Mouse (Mus musculus): ENCODE results near the gene Zfp316.
A peak's percentile ranks its signal among the peaks of the same experiment; 100 is the strongest.

The Zfp316 gene

DNA sequence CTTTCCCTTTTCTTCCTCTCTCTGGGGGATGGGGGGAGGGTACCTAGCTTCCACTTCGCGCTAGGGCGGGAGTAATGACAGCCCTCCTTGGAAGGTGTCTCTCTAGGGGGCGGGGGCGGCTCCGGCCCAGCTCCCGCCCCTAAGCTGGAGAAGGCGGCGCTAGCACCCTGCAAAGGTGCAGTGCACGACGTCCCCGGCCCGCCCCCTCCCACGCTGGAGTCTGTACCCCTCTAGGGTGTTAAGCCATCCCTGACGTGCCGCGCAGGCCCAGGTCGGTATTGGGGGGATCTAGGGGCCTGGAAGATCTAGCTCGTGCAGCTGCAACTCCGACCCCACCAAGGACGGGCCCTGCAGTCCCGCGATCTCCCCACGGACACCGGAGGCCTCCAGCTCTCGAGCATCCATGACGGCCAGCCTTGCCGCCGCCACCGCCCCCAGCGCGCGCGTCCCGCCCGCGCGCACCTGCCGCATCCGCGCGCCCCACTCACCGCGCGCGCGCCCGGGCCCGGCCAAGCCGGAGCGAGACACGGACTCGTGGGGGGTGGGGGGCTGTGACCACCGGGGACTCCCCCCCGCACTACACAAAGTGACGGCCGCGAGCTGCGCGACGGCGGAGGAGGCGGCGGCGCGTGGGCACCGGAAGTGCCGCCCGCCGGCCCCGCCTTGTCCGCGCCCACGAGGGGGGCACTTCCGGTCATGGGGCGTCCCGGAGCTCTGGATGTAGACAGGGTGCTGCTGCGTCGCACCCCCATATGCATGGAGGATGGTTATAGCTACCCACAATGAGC is at the start of gene Zfp316:
Zfp316 (minus strand) TSS at position 660 of the 788 bp plus-strand sequence.
- DNase-seq (ENCODE audit: low spot score in 2 of 2), result peak; percentile 39 to 47

DNA sequence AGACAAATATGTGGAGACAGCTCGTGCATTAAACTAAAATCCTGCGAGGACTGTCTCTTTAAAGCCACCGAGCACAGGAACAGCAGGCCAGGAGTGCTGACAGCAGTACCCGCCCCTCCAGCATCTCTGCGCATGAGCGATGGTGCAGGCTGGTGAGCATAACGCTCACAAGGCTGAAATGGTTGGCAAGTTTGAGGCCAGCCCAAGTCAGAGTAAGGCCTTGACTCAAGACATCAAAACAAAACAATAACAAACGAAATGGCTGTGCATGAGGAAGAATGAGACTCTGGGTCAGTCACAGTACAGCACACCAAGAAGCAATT is 47.4 kb upstream of the Zfp316 start:
- no peak for DNase-seq (ENCODE audit: low spot score in 2 of 2)

DNA sequence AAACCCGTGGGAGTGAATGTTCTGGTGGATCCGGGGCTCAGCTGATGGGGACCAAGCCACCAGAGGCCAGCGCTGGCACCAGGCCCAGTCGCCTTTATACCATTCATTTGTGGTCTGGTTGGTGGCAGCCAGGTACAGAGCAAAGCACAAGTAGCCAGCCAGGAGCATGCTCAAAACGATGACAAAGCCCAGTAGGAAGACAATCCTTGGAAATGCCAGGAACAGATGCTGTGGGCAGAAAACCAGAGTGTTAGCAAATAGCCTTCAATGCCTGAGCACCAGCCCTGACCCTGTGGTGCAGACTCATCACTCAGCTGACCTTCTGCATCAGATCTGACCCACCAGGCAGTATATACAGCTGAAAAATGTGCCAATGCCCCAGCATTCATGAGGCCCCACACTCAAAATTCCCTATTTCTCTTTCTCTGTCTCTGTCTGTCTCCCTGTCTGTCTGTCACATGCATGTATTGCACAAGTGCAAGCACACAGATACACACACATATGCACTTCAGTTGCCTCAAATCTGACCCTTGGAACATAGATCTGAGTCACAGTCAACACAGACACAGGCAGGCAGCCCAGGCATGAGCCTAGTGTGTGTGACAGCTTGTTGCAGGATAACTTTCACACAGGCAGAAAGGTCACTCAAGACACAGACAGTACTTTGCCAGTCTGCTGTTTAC is 46.9 kb upstream of the Zfp316 start:
- DNase-seq (ENCODE audit: low spot score in 2 of 2), result no peak

DNA sequence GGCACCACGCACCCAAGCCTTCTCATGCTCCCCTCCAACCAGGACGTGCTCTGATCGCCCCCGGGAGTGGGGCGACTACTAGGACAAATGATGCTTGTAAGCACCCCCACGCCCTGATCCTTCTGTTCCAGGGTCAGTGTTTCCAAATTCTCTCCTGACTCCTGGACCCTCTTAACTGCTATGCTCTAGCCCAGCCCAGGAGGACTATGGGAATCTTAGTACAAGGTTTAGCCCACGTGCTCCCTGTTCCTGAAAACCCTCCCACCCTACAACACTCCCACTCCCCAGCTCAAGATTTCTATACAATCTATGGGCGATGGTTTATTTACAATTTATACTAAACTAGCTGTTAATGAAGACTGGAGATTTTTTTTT is 45.7 kb upstream of the Zfp316 start:
- no peak for DNase-seq (ENCODE audit: low spot score in 2 of 2)

DNA sequence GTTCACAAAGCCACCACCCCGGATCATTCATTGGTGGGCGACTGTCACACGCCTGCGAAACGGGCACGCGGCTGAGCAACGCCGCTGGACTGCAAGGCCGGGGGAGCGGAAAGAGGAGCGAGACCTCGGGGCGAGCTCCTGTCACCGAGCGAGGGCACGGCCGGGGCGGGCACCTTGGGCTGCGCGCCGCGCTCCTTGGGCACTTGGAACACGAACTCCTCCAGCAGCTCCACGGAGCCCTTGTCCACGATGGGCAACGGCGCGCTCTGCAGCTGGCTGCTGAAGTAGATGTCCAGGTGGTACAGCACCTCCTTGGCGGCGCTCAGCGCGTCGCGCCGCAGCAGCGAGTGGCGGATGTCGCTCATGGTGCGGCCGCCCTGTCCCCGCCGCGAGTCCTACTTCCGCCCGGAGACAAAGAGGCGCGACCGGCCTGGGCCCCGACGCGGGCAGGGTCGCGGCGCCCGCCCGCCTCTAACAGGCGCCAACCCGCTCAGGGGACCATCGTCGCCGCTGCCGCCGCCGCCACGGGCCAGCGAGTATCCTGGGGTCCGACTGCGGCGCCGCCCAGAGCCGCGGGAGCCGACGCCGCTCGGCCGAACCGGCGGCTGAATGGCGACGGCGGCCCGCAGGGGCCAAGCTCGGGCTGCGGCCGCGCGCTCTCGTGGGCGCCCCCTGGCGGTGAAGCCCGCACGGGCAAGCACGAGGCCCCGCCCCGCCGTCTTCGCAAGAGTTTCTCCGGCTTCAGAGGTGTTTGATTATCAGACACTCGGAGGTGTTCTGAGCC is 45.1 kb upstream of the Zfp316 start, which contains the start of gene E130309D02Rik:
E130309D02Rik (minus strand) TSS at position 631 of the 784 bp plus-strand sequence.
- DNase-seq (ENCODE audit: low spot score in 2 of 2), result peak; percentile 73 to 86

DNA sequence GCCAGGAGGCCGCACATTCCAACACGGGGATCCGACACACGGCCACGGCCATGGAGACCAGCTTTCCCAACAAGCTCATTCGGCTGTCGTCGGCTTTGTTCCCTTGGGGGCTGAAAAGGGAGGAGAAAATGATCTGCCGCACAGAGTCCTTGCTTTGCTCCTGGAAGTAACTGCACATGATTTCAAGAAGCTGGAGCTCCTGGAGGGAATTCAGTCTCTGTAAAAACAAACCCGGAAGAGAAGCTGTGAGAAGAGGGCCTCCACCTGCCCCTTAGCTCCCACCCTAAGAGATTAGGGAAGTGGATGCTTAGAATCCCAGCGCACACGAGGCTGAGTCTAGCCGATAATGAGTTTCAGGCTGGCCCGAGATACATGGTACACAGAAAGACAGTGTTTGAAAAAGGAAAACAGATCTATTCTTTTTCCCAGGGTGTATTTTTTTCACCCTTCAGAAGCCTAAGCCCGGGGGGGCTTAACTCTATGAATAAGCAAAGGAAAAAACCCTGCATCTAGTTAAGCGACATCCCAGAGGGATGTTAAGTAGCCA is 44.4 kb upstream of the Zfp316 start:
- DNase-seq (ENCODE audit: low spot score in 2 of 2), result no peak

DNA sequence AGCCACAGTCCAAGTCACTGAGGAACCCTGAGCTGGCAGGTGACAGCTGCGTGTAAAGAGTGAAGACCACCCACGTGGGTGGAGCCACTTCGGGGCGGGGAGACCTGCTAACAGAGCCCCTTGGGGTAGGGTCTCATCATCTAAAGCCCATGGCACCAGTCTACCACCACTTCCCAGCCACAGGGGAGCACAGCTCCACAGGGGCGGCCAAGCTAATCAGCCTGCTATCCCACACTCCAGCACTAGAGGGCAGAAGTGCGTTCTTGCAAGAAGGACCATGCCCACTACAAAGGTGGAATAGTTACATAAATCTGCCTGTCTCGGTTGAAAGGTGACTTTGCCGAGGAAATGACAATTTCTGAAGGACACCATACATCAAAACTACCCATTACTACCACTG is 42.1 kb upstream of the Zfp316 start:
- DNase-seq (ENCODE audit: low spot score in 2 of 2), result peak; percentile 61 to 70

DNA sequence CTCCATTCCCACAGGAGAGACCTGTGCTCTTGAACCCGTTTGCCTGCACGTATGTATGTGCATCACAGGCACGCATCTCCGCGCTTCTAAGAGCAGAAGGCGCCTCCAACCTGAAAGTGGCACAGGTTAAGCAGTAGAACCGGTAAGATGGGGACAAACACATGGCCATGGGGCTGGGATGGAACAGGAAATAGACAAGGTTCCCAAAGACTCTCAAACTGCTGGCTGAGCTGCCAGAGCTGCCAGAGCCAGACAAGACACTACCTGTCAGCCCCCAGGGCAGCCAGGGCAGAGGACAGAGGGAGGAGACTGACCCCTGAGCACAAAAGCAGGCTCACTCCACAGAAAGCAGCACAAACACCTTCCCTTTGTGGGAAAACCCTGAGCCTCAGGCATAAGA is 40.1 kb upstream of the Zfp316 start:
- DNase-seq (ENCODE audit: low spot score in 2 of 2), result no peak

DNA sequence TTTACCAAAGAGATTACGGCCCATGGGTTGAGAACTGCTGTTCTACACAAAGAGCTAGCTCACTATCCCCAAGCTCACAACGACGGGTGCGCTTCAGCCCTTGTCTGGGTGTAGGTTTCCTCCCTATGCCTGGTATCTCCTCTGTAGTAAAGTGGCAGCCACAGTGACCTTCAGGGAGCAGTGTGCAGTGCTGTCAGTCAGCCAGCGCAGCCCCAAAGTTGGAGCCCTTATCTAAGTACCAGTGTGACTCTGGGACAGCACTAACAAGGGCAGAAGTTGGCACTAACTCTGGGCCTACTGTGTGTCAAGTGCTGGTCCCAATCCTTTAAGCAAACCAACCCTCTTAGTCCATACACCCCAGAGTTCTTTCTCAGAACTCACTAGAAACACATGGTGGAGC is 39.0 kb upstream of the Zfp316 start:
- no peak for DNase-seq (ENCODE audit: low spot score in 2 of 2)

DNA sequence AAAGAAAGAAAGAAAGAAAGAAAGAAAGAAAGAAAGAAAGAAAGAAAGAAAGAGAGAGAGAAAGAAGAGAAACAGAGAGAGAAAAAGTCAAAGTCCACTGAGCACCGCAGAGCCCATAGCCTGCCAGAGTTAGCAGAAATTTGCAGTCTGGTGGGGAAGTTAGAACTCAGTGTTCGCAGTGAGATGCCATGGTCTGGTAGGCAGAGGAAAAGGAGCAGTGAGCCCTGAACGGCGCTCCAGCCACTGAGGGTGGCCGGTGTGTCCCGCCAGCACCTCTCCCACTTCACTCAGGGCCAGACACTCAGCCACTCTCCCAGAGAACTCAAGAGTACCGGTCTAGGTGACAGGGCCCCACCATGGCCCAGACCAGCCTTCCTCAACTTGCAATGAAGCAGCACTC is 34.4 kb upstream of the Zfp316 start:
- DNase-seq (ENCODE audit: low spot score in 2 of 2), result no peak

DNA sequence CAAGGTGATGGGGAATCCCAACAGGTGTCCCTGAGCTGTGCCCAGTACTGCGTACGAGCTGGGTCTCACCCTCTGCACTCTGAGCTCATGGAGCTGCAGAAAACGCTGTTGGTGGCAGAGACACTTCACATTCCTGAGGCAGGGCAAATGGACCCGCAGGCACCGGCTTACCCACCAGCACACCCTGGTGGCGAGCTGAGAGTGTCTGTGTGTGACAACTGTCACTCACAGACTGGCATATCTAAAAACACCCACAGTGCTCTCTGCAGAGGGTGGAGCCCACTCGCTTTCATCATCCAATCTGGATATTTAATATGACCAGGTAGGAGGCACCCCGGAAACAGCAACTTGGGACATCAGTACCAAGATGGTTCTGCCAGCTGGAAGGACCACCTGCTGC is 31.5 kb upstream of the Zfp316 start:
- DNase-seq (ENCODE audit: low spot score in 2 of 2), result no peak

DNA sequence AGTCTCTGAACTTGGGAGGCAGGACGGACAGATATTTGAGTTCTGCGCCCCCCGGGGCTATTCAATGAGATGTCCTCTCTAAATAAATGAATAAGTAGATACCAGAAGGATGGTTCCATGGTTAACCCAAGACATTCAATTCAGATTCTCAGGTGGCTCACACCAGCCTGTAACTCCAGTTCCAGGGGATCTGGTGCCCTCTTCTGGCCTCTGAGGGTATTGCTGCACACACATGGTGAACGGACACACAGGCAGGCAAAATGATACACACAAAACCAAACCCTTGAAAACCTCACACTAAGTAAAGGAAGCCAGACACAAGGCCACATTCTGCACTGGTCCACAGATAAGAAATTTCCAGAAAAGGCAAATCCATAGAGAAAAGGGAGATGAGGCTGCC is 29.9 kb upstream of the Zfp316 start:
- DNase-seq (ENCODE audit: low spot score in 2 of 2), result peak; percentile 42 to 60

DNA sequence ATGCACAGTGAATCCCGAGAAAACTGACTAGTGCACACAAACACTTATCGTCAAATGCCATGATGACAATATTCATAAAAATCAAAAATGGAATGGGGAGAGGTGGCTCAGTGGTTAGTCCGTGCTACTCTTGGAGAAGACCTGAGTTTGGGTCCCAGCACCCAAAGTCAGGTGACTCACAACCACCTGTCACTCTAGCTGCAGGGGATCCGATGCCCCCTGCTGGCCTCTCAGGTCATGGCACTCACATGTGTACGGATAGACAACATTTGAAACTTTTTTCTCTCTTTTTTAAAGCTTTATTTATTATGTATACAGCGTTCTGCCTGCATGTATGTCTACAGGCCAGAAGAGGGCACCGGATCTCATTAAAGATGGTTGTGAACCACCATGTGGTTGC is 28.6 kb upstream of the Zfp316 start:
- no peak for DNase-seq (ENCODE audit: low spot score in 2 of 2)

DNA sequence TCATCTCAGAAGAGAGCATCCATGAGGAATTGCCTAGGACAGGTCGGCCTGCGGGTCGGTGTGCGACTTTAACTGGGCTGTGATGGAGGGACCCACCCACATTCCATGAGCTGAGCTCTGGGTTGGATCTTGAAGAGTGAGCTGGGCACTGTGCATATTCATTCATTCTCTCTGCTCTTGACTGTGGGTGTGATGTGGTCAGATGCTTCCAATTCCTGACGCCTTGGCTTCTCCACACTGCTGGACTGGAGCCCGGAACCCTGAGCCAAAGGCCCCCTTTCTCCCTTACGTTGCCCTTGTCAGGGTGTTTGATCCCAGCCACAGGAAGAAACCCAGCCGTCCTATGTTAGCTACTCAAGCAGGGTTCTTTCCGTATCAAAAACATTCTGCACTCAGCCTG is 28.2 kb upstream of the Zfp316 start:
- no peak for DNase-seq (ENCODE audit: low spot score in 2 of 2)

DNA sequence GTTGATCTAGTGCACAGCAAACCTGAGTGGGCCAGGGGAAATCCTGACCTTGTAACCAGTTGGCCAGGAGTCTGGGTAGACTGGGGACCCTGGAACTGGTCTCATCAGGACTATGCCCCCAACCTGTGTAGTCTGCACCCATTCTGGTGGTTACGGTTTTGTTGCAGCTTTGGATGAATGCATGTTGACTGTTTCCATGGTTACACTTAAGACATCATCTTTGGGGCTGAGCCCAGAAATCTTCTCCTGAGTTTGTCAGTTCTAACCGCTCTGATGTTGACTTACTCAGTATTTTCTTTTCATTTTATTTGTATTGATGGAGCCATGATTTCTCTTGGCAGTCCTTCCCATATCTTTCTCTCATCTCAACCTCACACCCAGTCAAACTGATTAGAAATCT is 25.5 kb upstream of the Zfp316 start:
- no peak for DNase-seq (ENCODE audit: low spot score in 2 of 2)

DNA sequence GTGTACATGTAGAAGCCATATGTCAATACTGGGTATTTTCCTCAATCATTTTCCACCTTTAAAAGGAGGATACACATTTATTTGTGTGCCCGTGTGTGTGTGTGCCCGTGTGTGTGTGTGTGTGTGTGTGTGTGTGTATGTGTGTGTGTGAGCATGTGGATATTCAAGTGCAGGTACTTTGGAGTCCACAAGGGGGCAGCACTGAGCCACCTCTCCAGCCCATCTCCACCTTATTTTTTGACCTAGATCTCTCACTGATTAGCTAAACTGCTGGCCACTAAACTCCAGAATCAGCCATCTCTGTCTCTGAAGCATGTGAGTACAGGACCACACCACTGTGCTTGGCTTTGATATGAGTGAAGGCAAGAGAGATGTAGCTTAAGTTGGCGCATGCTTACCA is 25.0 kb upstream of the Zfp316 start:
- DNase-seq (ENCODE audit: low spot score in 2 of 2), result no peak

DNA sequence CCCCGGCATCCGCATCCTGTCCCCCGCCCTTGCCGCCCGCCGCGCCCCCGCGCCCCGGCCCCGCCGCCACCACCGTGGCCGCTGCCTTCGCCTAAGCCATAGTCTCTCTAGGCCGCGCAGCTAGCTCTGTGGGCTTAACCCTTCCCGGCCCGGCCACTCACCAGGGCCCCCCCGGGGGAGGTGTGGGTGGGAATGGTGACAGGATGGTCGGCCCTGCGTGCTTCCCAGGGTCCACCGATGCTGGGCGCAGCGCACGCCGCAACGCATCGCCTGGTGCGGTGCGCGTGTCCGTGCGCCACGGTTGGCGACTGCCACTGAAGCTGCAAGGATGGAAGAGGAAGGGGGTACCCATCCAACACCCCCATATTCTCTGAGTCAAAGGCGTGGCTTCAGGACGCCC is 23.6 kb upstream of the Zfp316 start, which contains the start of gene Zfp853:
Zfp853 (minus strand) TSS at position 220 of the 400 bp plus-strand sequence.
- DNase-seq (ENCODE audit: low spot score in 2 of 2), result no peak

DNA sequence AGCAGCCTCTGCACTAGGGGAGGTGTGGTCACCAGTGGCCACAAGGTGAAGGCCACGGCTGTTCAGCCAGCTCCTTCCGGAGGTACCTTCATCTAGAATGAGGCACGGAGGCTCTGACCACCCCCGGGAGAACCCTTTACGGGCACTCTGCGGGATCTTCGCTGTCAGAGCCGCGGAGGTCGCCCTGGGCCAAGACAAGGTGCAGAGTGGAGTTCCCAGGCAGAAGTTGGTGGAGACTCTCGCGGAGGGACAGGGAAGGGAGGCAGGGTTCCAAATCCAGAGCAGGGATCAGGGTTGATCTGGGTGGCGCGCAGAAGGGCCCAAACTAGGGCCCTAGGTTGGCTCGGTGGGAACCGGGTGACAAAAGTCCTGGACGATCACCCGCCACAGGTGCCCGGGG is 23.1 kb upstream of the Zfp316 start:
- DNase-seq (ENCODE audit: low spot score in 2 of 2), result no peak

DNA sequence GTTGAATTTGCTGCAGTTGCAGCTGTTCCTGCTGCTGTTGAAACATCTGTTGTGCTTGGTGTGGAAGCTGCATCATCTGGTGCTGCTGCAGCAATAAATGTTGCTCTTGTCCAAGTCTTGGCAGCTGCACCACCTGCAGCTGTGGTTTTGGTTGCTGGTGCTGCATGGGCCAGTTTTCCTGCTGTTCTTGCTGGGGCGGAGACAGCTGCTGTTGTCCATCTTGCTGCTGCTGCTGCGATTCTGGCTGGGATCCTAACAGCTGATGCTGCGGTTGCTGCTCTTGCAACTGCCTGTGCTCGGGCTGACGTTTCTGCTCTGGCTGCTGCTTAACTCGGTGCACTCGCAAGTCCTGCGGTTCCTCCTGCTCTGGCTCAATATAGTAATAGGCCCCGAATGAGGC is 19.5 kb upstream of the Zfp316 start:
- no peak for DNase-seq (ENCODE audit: low spot score in 2 of 2)

DNA sequence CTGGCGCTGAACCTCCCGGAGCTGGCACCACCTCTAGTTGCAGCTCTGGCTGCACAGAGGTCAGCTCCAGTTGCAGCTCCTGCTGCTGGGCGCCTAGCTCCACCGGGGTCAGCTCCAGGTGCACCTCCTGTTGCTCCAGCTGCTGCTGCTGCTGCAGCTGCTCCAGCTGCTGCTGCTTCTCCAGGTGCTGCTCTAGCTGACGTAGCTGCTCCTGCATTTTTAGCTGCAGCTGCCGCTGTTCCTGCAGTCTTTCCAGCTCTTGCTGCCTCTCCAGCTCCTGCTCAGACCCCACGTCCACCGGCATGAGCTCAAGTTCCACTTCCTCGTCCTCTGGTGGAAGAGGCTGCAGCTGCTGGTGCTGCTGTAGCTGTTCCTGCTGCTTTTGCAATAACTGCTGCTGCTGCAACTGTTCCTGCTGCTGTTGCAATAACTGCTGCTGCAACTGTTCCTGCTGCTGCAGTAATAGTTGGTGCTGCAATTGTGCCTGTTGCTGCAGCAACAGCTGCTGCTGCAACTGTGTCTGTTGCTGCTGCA is 18.6 kb upstream of the Zfp316 start:
- DNase-seq (ENCODE audit: low spot score in 2 of 2), result no peak

DNA sequence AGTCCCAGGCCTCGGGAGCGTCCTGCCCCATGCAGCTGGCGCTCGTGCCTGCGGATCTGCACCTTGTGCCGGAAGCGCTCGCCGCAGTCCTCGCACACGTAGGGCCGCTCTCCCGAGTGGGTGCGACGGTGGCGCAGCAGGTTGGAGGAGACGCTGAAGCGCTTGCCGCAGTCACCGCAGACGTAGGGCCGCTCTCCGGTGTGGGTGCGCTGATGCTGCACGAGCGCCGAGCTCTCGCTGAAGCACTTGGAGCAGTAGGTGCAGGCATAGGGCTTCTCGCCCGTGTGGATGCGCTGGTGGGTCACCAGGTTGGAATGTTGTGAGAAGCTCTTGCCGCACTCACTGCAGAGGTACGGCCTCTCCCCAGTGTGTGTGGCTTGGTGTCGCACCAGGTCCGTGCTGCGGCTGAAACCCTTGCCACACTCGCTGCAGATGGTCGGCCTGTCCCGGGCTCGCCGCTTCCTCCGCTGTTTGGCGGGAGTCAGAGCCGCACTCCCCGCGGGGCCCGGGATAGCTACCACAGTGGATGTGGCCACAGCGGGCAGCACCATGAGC is 18.0 kb upstream of the Zfp316 start:
- no peak for DNase-seq (ENCODE audit: low spot score in 2 of 2)

DNA sequence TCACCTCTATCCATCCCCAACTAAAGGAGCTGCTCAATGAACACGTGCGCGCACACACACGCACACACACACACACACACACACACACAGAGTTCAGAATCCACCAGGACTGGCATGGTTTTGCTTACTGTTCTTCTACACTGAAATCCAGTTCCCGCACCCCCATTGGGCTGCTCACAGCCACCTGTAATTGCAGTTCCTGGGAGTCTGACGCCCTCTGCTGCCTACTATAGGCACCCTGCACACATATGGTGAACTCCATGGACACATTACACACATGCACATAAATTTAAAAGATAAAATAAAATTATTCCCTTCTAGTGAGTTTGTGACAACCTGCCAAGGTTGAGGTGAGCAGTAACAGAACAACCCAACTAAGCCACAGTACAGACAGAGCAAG is 14.9 kb upstream of the Zfp316 start:
- DNase-seq (ENCODE audit: low spot score in 2 of 2), result no peak
